Mouse (Mus musculus) cortical plate, adult 2 months (tissue): ENCODE results near the gene Pigb. TPM values are rescaled to one million over a fixed set of nuclear protein-coding genes. Genes with fewer than 3 reads are reported as not detected.

Source experiments
- H3K27ac ChIP-seq: fragments of 200-500 bp; 2 replicates; pipeline ENCODE4 v1.5.1; 2012; ENCODE audit warnings: low read length, control low read depth, inconsistent platforms; ENCODE audit not compliant: insufficient read depth
- H3K4me1 ChIP-seq: fragments of 200-500 bp; 2 replicates; pipeline ENCODE4 v1.6.1; 2011; ENCODE audit warnings: low read length; ENCODE audit not compliant: control insufficient read depth, insufficient read depth
- H3K4me3 ChIP-seq: fragments of 200-500 bp; 2 replicates; pipeline ENCODE4 v1.5.1; 2011; ENCODE audit warnings: mild to moderate bottlenecking, low read length, control low read depth; ENCODE audit not compliant: insufficient read depth
- CTCF ChIP-seq: fragments of 200-500 bp; IDR thresholded peaks from 2 replicates; pipeline ENCODE4 v1.5.1; 2011; ENCODE audit warnings: mild to moderate bottlenecking, control low read depth, low read length; ENCODE audit not compliant: insufficient read depth; ENCODE audit errors: extremely low read depth
- POLR2A ChIP-seq: fragments of 200-500 bp; IDR thresholded peaks from 2 replicates; pipeline ENCODE4 v1.6.1; 2011; ENCODE audit warnings: mild to moderate bottlenecking, low read length, control low read depth; ENCODE audit not compliant: insufficient read depth; ENCODE audit errors: extremely low read depth
- polyA plus RNA-seq: library from polyadenylated mRNA; depleted of rRNA; stranded (reverse); fragments of >200 nt; gene quantifications from 2 replicates; pipeline ENCODE4 v1.2.3, GENCODE M21; 2012

Pigb gene
- polyA plus RNA-seq, 1 experiment = 17.0 TPM

DNA sequence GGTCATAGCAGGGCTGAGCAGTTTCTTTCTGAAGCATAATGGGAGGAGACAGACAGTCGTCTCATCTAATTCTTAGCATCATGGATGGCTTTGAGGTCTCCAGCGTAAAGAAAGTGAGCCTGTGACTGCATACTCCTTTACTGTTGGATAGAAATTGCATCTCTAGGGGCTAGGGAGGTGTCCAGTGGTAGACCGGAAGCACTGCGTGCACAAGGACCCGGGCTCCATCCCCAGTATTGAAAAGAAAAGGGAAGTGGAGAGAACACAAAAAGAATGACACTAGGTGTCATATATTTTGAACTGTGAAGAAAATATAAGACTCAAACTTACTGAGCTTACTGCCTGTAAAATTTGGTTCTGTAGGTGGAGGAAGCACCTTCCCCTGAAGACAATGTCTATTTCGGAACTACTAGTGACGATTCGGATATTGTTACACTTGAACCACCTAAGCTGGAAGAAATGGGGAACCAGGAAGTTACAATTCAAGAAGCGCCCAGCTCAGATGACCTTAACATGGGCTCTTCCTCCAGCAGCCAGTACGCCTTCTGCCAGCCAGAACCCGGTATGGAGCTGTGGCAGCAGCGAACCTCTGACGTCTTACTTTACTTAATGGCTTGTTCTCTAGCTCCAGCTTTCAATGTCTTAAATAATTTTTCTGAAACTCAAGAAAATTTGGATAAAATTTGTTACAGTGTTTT lies 38.7 kb downstream of the Pigb start:
- H3K4me3 ChIP-seq = no peak overlapping the region
- no peak for TF ChIP-seq POLR2A
- no peak for TF ChIP-seq CTCF
- H3K27ac ChIP-seq = no peak overlapping the region

DNA sequence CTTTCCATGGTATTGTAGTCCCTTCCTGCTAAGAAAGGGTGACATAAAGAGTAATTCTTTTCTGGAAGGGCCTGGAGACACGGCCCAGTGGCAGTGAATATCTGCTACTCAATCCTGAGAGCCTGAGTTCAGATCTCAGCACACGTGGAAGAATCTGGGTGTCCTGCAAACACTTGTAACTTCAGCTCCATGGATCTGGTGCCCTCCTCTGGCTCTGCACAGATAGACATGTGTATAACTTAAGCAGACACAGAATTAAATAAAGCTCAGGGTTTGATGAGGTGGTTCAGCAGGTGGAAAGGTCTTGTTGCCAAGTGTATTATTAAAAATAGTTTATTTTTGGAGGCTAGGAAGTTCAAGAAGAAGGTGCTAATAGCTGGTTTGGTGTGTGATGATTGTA lies 39.7 kb downstream of the Pigb start:
- no peak for TF ChIP-seq POLR2A
- TF ChIP-seq CTCF = no peak

More for the DNA sequence above, 38.7 kb downstream of the Pigb start:
- no peaks in the 10 kb centered on the region for H3K4me1 ChIP-seq

DNA sequence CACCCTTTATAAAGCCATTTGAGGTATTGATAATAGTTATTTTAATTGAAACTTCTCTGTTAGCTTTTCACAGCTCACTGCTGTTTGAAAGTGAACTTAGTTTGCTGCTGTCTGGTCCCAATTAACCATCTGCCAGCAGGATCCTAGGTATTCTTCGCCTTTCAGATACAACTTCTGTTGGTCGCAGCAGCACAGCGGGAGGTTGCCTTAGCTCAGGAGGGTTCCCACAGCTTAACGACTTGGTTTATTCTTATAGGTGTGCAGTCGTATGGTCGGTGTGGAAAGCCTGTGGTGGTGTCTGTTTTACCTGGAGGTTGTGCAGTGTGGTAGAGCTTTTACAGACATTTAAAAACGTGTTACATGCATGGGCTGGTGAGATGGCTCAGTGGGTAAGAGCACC lies 43.4 kb downstream of the Pigb start:
- H3K27ac ChIP-seq = no peak overlapping the region
- TF ChIP-seq POLR2A (no peak), CTCF (no peak)
- no peak overlapping the region for H3K4me3 ChIP-seq
- H3K4me1 ChIP-seq = no peaks in the 10 kb centered on the region

More for the DNA sequence above, 39.7 kb downstream of the Pigb start:
- no peak overlapping the region for H3K4me3 ChIP-seq
- H3K27ac ChIP-seq = no peak overlapping the region
- no peaks in the 10 kb centered on the region for H3K4me1 ChIP-seq

DNA sequence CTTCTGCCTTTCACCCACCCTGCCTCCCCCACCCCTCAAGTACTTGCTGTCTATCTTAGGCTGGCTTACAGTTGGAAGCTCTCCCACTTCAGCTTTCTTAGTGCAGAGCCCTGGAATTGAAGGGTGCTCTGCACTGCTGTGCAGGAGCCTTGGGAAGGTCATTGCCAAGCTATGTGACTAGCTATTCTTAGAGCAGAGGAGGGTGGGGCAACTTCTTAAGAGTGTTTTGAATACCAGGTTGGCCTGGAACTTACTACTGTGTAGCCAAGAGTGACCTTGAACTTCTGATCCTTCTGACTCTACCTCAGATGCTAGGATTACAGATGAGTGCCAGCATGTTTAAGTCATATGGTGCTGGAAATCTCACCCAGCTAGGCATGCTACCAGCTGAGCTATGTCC lies 44.0 kb downstream of the Pigb start:
- no peak overlapping the region for H3K4me3 ChIP-seq
- TF ChIP-seq POLR2A (no peak), CTCF (no peak)
- H3K27ac ChIP-seq = no peak overlapping the region
- no peaks in the 10 kb centered on the region for H3K4me1 ChIP-seq

DNA sequence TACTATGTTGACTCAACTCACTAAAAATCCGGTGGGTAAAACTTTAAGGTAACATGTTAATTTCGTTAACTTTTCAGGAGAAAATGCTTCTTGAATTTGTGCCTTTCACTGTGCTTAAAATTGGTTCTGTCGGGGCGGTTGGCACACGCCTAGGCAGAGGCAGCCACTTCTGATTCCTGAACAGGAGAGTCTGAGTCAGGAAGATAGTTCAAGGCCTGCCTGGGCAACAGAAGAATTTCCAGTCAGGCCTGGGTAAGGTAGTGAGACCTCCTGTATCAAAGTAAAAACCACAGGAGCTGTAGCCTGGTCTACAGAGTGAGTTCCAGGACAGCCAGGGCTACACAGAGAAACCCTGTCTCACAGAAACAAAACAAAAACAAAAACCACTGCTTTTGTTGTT lies 47.6 kb downstream of the Pigb start:
- no peak for TF ChIP-seq CTCF
- TF ChIP-seq POLR2A = no peak
- no peak overlapping the region for H3K27ac ChIP-seq
- no peak overlapping the region for H3K4me3 ChIP-seq
- H3K4me1 ChIP-seq = peaks cover 2% of the 10 kb centered on the region; the same call in 1 of the 2 replicates

DNA sequence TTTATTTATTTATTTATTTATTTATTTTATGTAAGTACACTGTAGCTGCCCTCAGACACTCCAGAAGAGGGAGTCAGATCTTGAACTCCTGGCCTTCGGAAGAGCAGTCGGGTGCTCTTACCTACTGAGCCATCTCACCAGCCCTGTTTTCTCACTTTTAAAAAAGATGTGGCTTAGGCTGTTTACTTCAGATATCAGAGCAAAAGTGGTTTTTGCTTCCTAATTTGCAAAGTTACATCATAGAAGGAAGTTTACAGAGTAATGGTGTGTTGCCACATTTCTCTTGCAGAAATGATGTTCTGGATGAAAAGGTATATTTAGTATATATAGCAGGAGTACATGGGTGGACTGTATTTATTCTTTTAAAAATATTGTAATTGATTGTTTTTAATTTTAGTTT lies 48.8 kb downstream of the Pigb start:
- Histone ChIP-seq H3K27ac (no peak overlapping the region), H3K4me3 (no peak overlapping the region), H3K4me1 (peaks cover 4% of the 10 kb centered on the region; the same call in 1 of the 2 replicates)
- TF ChIP-seq POLR2A = no peak
- no peak for TF ChIP-seq CTCF

DNA sequence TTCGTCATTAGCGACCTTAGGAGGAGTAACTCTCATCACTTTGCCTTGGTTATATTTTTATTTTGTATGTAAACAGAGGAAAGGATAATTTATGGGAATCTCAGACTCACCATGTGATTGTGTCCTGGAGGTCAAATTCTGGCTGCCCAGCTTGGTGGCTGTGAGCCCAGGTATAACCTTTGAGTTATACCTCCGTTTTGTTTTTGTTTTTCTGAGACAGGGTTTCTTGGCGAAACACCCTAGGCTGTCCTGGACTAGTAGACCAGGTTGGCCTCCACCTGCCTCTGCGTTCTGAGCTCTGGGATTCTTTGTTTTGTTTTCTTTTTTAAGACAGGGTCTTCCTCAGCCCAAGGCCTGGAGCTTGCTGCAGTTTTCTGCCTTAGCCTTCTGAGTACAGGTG lies 51.5 kb downstream of the Pigb start:
- Histone ChIP-seq H3K4me3 (no peak overlapping the region), H3K4me1 (peaks cover 4% of the 10 kb centered on the region; the same call in 1 of the 2 replicates), H3K27ac (no peak overlapping the region)
- TF ChIP-seq POLR2A = no peak
- TF ChIP-seq CTCF = no peak

DNA sequence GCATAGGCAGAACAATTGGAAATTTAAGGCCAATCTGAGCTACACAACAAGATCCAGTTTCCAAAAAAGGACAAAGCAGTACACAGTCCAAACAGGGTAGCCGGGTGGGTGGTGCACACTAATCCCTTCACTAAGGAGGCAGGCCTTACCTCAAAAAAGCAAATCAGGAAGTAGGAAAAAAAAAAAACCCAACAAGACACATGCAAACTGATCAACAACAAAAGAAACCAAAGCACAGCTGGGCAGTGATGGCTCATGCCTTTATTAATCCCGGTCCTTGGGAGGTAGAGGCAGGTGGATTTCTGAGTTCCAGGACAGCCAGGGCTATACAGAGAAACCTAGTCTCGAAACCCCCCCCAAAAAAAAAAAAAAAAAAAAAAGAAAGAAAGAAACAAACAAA lies 52.5 kb downstream of the Pigb start:
- H3K4me3 ChIP-seq = no peak overlapping the region
- TF ChIP-seq CTCF = no peak
- TF ChIP-seq POLR2A = no peak
- no peak overlapping the region for H3K27ac ChIP-seq

DNA sequence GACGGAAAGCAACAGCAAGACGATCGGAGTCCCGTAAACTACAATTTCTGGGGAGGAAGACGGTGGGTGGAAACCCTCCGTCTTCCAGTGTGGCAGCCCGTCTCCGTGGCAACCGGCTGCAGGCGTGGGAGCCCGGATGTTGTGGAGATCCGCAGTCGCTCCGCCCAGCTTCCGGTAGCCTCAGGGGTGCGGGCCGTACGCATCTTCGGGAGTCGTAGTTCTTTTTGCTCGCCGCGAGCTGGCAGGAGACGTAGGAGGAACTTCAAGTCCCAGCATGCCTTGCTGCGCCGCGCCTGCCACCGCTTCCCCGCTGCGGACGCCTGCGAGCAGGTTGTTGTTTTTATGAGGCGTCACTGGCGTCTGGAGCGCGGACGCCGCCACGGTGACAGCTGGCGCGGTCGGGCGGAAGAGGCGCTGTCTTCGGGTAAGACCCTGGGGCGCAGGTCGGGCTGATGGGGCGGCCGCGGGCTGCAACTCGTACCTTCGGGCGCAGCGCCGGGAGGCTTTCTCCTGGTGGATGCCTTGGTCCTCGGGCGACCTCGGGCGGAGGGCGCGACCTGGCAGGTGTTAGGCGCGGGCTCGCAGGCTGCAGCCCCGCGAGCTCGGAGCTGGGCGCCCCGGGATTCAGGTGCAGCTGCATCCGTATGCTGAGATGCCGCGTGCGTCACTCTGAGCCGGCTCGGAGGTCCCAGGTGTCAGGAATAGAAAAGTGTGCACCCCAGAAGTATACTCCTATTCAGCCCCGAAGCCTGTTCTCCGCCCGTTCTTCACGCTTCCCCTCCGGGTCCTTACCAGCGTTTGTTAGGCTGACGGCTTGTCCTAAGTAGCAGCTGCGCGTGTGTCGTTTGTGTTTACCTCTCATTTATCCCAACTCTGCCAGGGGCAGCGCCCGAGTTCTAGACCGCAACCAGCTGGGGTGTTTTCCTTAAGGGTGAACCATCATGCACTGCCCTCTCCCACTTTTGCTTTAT lies 54.6 kb downstream of the Pigb start, which contains the start of the genes Ccpg1os and Ccpg1:
Gene Ccpg1os, minus strand, starts transcription at position 133 of the 971 bp plus-strand sequence.
Gene Ccpg1, plus strand, starts transcription at position 180 of the 971 bp plus-strand sequence.
- TF ChIP-seq CTCF = no peak
- TF ChIP-seq POLR2A = peak; percentile 79
- Histone ChIP-seq H3K27ac (peak within 1 kb of the TSS; percentile 66), H3K4me3 (peak within 1 kb of the TSS; percentile 70), H3K4me1 (peaks cover 4% of the 10 kb centered on the region; the same call in 1 of the 2 replicates)

More for the DNA sequence above, 52.5 kb downstream of the Pigb start:
- peaks cover 4% of the 10 kb centered on the region; the same call in 1 of the 2 replicates for H3K4me1 ChIP-seq

DNA sequence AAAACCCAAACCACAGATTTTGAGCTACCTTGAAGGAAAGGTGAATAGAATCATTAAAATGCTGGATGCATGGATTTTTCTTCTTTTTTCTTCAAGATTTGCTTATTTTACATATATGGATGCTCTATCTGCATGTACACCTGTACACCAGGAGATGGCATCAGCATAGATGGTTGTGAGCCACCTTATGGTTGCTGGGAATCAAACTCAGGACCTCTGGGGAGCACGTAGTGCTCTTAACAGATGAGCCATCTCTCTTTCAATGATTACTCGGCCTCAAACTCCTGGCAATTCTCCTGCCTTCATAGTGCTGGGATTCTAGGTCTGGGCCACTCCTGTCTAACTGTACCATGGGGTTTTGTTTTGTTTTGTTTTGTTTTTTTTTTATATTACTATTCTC lies 57.1 kb downstream of the Pigb start:
- Histone ChIP-seq H3K4me1 (peaks cover 1% of the 10 kb centered on the region; the same call in 1 of the 2 replicates), H3K27ac (no peak overlapping the region), H3K4me3 (no peak overlapping the region)
- TF ChIP-seq CTCF (no peak), POLR2A (no peak)
